ENCODE assay signal across 20 mouse cellular contexts in genomic region chr14:19959860-19960259, GRCm38 (mm10).
"Had no signal": no experiment of that assay in that cellular context is flagged by ENCODE, and none has a peak within 500 bp of the region (broad histone marks: within the 10 kb centered on the region; RNA-seq: fewer than 3 reads in every experiment).

No protein-coding gene starts in this region.

- H3K36me3 ChIP-seq: liver, embryonic 12.5 days had no signal

- H3K4me3 ChIP-seq: liver, embryonic 12.5 days; midbrain, embryonic 10.5 days; midbrain, embryonic 12.5 days; myocyte; neural tube, embryonic 13.5 days; neural tube, embryonic 15.5 days had no signal

- H3K27me3 ChIP-seq: liver, embryonic 12.5 days; midbrain, embryonic 12.5 days; neural tube, embryonic 13.5 days; neural tube, embryonic 15.5 days had no signal

- H3K9ac ChIP-seq: liver, embryonic 12.5 days; liver, embryonic 14.5 days; midbrain, embryonic 12.5 days; neural tube, embryonic 13.5 days; neural tube, embryonic 15.5 days had no signal

- H3K4me2 ChIP-seq: liver, embryonic 12.5 days; midbrain, embryonic 12.5 days; neural tube, embryonic 13.5 days; neural tube, embryonic 15.5 days had no signal

- H3K9me3 ChIP-seq: liver, embryonic 12.5 days; midbrain, embryonic 10.5 days; midbrain, embryonic 12.5 days; neural tube, embryonic 13.5 days; neural tube, embryonic 15.5 days had no signal

- DNase-seq: lung, adult 18-20 months; lung, postnatal 10 days; lung, postnatal 4 days; midbrain, embryonic 14.5 days; retina, postnatal 1 day; right cerebral cortex, adult 18-20 months; right cerebral cortex, postnatal 25 days; right cerebral cortex, postnatal 4 days; spleen, adult 18-20 months; thymus, adult 18-20 months; thymus, postnatal 14 days; thymus, postnatal 36 days had no signal

- ATAC-seq: liver, embryonic 12.5 days; midbrain, embryonic 16.5 days had no signal

- H3K27ac ChIP-seq: liver, embryonic 12.5 days; liver, embryonic 14.5 days; midbrain, embryonic 10.5 days; midbrain, embryonic 12.5 days; neural tube, embryonic 13.5 days; neural tube, embryonic 15.5 days had no signal
